In the genomic region with DNA sequence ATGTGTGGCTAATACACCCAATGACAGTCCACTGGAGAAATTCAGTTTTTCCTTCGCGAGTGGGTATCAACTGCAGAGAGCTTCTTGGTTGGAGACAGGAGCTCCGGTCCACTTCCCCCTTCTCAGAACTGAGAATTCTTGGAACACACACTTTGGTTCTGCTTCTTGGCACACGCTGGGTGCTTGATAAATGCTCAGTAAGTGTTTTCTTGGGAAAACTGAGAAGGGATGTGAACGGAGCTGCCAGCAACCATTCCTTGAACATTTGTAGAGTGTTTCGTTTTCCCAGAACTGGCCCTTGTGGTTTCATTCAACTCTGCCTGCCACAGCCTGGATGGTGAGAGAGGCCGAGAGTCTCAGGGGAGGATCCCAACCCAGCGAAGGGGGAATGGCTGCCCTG, we compare ENCODE assay signal across 20 mouse cellular contexts. TPM values are rescaled to one million over a fixed set of nuclear protein-coding genes. Genes with fewer than 3 reads are reported as not detected.
A peak's percentile ranks its signal among the peaks of the same experiment; 100 is the strongest.
DNase-seq lines count a peak whose midpoint lies in the region; TF ChIP-seq lines count a peak whose summit lies in the region.
"Had no signal": no experiment of that assay in that cellular context is flagged by ENCODE, and none has a peak within 500 bp of the region (broad histone marks: within the 10 kb centered on the region; RNA-seq: fewer than 3 reads in every experiment).

No protein-coding gene starts in this region.

- intact Hi-C loops in heart, postnatal 36 days (cut with DNase I), result loop anchor here (5.0 to 10.0 kb wide), 2 partner anchors 57 to 1234 kb away; no protein-coding TSS in a partner anchor

- H3K4me2 ChIP-seq in myocyte (ENCODE audit: low read depth), result peak overlapping the region; percentile 24
- H3K4me2 ChIP-seq: forebrain, embryonic 12.5 days; heart, embryonic 11.5 days; heart, embryonic 15.5 days; hindbrain, embryonic 14.5 days; intestine, embryonic 15.5 days had no signal

- H3ac ChIP-seq in myocyte (ENCODE audit: control insufficient read depth, insufficient read length), result no peak overlapping the region

- DNase-seq in heart, adult 9 months (ENCODE audit: low spot score in 2 of 2), result peak; percentile 21 to 37
- no peak for DNase-seq in heart, postnatal 36 days
- peak; percentile 33 for DNase-seq in lung, postnatal 10 days
- DNase-seq in lung, postnatal 25 days (ENCODE audit: low spot score), result no peak
- peak; percentile 3 for DNase-seq in adipocyte (ENCODE audit: low spot score)
- DNase-seq in adrenal gland, adult (ENCODE audit: inconsistent age in 2 of 2, low spot score in 1 of 2), result no peak
- DNase-seq: adrenal gland, adult 2 months; adrenal gland, postnatal 25 days; cerebellum, adult 2 months; cerebellum, postnatal 10 days; forebrain, postnatal 0 days; gastrocnemius, postnatal 14 days; kidney, adult 18-20 months had no signal

- no peaks in the 10 kb centered on the region for H3K79me2 ChIP-seq in myocyte (ENCODE audit: control insufficient read depth, insufficient read depth)

- TF ChIP-seq POLR2A in myocyte (IDR thresholded peaks at IDR 0.05; ENCODE audit: insufficient read length, low read depth), result no peak

- peaks cover 19% of the 10 kb centered on the region for H3K27me3 ChIP-seq in myocyte (ENCODE audit: control insufficient read depth, insufficient read depth, insufficient read length)

- H3K4me3 ChIP-seq in myocyte, result no peak overlapping the region
- H3K4me3 ChIP-seq: forebrain, embryonic 12.5 days; heart, embryonic 15.5 days; intestine, embryonic 15.5 days had no signal

- H3K36me3 ChIP-seq in myocyte (ENCODE audit: control insufficient read depth, insufficient read depth), result no peaks in the 10 kb centered on the region
- H3K36me3 ChIP-seq: forebrain, embryonic 12.5 days; heart, embryonic 15.5 days; intestine, embryonic 15.5 days had no signal

TF ChIP-seq in myocyte, 11 proteins besides CTCF, POLR2A, EP300 and RAD21:
- TF ChIP-seq TCF12 (IDR thresholded peaks at IDR 0.05; ENCODE audit: insufficient read depth, poor library complexity, severe bottlenecking), result no peak
TF ChIP-seq in myocyte: peak in this region for 0.

RNA-seq across cellular contexts. Expression of gene Ky, which starts 43.7 kb away (rescaled TPM):
- total RNA-seq in heart, postnatal 36 days (2021), result 10 to 100 TPM in 1 of 2 experiments, 1 to 10 TPM in 1; 9.0 to 21.8 TPM
- polyA plus RNA-seq in myocyte (2012; fragmentation: generic; extraction: Trizol), result 0.40 TPM
- total RNA-seq: hematopoietic stem cell, adult 5-6 weeks had no signal

Comparison
In these comparisons a context has a peak if more than half of its experiments do, and no peak if none do; other contexts are left out.
1. DNase-seq: peak in heart, adult 9 months (2 of 2), lung, postnatal 10 days (single experiment) and adipocyte (single experiment); none in heart, postnatal 36 days (0 of 2), lung, postnatal 25 days (single experiment) and adrenal gland, adult (0 of 2).